Mouse (Mus musculus): ENCODE data around the gene Fpr3.
A peak's percentile ranks its signal among the peaks of the same experiment; 100 is the strongest.
"Not testable (repeated sequence)": the region's sequence is repeated elsewhere in the genome, so short reads cannot be mapped to it uniquely, and the experiment has no call there.

Fpr3 gene

GRCm38 (mm10) chr17:17883840-17884239, 3.8 kb upstream of the Fpr3 start, which contains the start of gene Fpr1:
TSS of gene Fpr1 (minus strand) at chr17:17883940.
- no peak for DNase-seq

- DNase-seq: no peak
Measured at GRCm38 (mm10) chr17:17889732-17890425, 2.2 kb downstream of the Fpr3 start.

GRCm38 (mm10) chr17:17896039-17896438, 8.4 kb downstream of the Fpr3 start:
- peak; percentile 29 for DNase-seq

GRCm38 (mm10) chr17:17899268-17899667, 11.6 kb downstream of the Fpr3 start:
- DNase-seq: no peak

GRCm38 (mm10) chr17:17900768-17901167, 13.1 kb downstream of the Fpr3 start:
- DNase-seq: no peak

- peak; percentile 25 for DNase-seq
Measured at GRCm38 (mm10) chr17:17909636-17910421, 22.2 kb downstream of the Fpr3 start.

- not testable (repeated sequence) for DNase-seq
Measured at GRCm38 (mm10) chr17:17912618-17913017, 25.0 kb downstream of the Fpr3 start.

- no peak for DNase-seq
Measured at GRCm38 (mm10) chr17:17917376-17917775, 29.7 kb downstream of the Fpr3 start.

GRCm38 (mm10) chr17:17917782-17918181, 30.1 kb downstream of the Fpr3 start:
- no peak for DNase-seq

- DNase-seq: no peak
Measured at GRCm38 (mm10) chr17:17973443-17973842, 85.8 kb downstream of the Fpr3 start.

GRCm38 (mm10) chr17:17981232-17981631, 93.6 kb downstream of the Fpr3 start:
- not testable (repeated sequence) for DNase-seq

GRCm38 (mm10) chr17:18004752-18005151, 117.1 kb downstream of the Fpr3 start:
- DNase-seq: no peak
